Mouse (Mus musculus) Patski (cell line): Measurements from ENCODE around the gene Ap1m2. TPM values are rescaled to one million over a fixed set of nuclear protein-coding genes. Genes with fewer than 3 reads are reported as not detected.
A peak's percentile ranks its signal among the peaks of the same experiment; 100 is the strongest.
"Not testable (repeated sequence)": the region's sequence is repeated elsewhere in the genome, so short reads cannot be mapped to it uniquely, and the experiment has no call there.

Experiments used
- ATAC-seq: fragments of 100-300 bp; one replicate; pipeline ENCODE4 v1.8.0; 2021
- CTCF ChIA-PET: fragments of 350-600 bp; sonication (Branson Sonifier 250); formaldehyde crosslinking; loops from one replicate; lab custom pipeline; 2022; ENCODE audit warnings: inconsistent platforms; lab: Charles Lee
- POLR2A ChIA-PET: fragments of 350-600 bp; sonication (Branson Sonifier 250); formaldehyde crosslinking; loops from one replicate; lab custom pipeline; 2022; ENCODE audit warnings: antibody characterized with exemption, inconsistent platforms; lab: Charles Lee
- DNase-seq: peaks from one replicate; pipeline ENCODE4 v3.0.0-alpha.2; 2011; ENCODE audit warnings: low read depth, low spot score
- H3K27me3 ChIP-seq: fragments of 371-371 bp; one replicate; pipeline ENCODE4 v1.5.1; 2021
- CTCF ChIP-seq: fragments of 100-300 bp; IDR thresholded peaks from one replicate; pipeline ENCODE4 v1.5.1; 2021
- in situ Hi-C: fragments of 300-500 bp; cut with MboI; formaldehyde crosslinking; loops from 3 replicates; pipeline ENCODE4 v1.11.1; 2018; ENCODE audit warnings: low pct_unique_long_range_greater_than_20kb, mixed read lengths
- polyA plus RNA-seq: library from polyadenylated mRNA; unstranded; gene quantifications from one replicate; pipeline ENCODE4 v1.2.3, GENCODE M21; 2021

Ap1m2 gene
- polyA plus RNA-seq, 1 experiment from 2014 or later: not detected

DNA sequence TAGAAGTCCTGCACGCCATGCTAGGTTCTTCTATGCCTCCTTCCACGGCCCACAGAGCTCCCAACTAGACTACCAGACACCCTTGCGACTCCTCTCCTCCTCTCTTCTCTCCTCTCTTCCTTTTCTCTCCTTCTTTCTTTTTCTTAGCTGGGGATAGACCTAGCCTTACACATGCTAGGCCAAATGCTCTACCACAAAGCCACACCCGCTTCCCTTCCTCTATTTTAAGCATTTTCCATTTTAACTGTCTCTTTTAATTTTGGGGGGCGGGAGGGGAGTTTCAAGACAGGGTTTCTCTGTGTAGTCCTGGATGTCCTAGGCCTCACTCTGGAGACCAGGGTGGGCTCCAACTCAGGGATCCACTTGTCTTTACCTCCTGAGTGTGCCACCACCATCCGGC lies 6.7 kb upstream of the Ap1m2 start:
- ChIA-PET CTCF (interaction anchor here (3.8 kb wide), 1 partner anchor 38 kb away, joined by 19 read pairs; no protein-coding TSS in a partner anchor), POLR2A (interaction anchor here (0.7 kb wide), 1 partner anchor 96 kb away, joined by 4 read pairs; no protein-coding TSS in a partner anchor)
- ATAC-seq (no peak), DNase-seq (no peak)
- in situ Hi-C loops: loop anchor here (5.0 kb wide), 1 partner anchor 34 kb away; no protein-coding TSS in a partner anchor
- no peak for TF ChIP-seq CTCF
- no peaks in the 10 kb centered on the region for H3K27me3 ChIP-seq

DNA sequence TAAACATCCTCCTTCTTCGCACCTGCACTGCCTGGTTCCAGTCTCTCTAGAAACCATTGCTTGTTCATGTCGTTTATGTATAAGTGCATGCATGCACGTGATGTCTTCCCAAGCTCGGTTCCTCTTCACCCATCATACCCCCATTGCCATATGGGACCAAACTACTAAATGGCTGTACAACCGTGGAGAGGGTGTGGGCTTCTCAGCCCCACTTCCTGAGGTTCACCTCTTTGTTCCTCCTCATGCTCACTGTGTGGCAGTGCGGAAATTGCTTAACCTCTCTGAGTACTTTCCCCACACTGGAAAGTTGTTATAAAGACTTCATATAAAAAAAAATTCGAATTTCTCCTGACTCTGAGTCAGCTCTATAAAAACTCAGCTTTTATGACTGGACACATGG lies 4.6 kb upstream of the Ap1m2 start:
- ChIA-PET POLR2A (no interaction called here), CTCF (interaction anchor here (5.6 kb wide), 1 partner anchor 40 kb away, joined by 74 read pairs; no protein-coding TSS in a partner anchor)
- TF ChIP-seq CTCF: no peak
- H3K27me3 ChIP-seq: no peaks in the 10 kb centered on the region
- ATAC-seq (no peak), DNase-seq (no peak)
- in situ Hi-C loops: loop anchor here (5.0 kb wide), 1 partner anchor 36 kb away; no protein-coding TSS in a partner anchor

- ChIA-PET POLR2A (interaction anchor here (0.5 to 2.8 kb wide), 2 partner anchors 15 to 42 kb away, joined by 3 to 13 read pairs; no protein-coding TSS in a partner anchor), CTCF (interaction anchor here (0.9 to 5.6 kb wide), 4 partner anchors 19 to 94 kb away, joined by 3 to 74 read pairs (median 12); no protein-coding TSS in a partner anchor)
- DNase-seq (no peak), ATAC-seq (no peak)
- in situ Hi-C loops: loop anchor here (5.0 kb wide), 1 partner anchor 37 kb away; no protein-coding TSS in a partner anchor
- H3K27me3 ChIP-seq: no peaks in the 10 kb centered on the region
- no peak for TF ChIP-seq CTCF
Observed at GRCm38 (mm10) chr9:21315421-21315820, 3.3 kb upstream of the Ap1m2 start.

- POLR2A ChIA-PET: interaction anchor here (0.5 to 2.8 kb wide), 2 partner anchors 16 to 43 kb away, joined by 3 to 13 read pairs; no protein-coding TSS in a partner anchor
- CTCF ChIA-PET: interaction anchor here (0.9 to 5.6 kb wide), 6 partner anchors 19 to 95 kb away, joined by 3 to 74 read pairs (median 6); no protein-coding TSS in a partner anchor
- DNase-seq (no peak), ATAC-seq (no peak)
- in situ Hi-C loops: loop anchor here (5.0 kb wide), 2 partner anchors 38 to 93 kb away; no protein-coding TSS in a partner anchor
- no peak for TF ChIP-seq CTCF
- H3K27me3 ChIP-seq: no peaks in the 10 kb centered on the region
Observed at GRCm38 (mm10) chr9:21314367-21315140, 2.4 kb upstream of the Ap1m2 start.

- ATAC-seq: peak; percentile 76
- no peak for DNase-seq
- TF ChIP-seq CTCF: peak; percentile 95
- H3K27me3 ChIP-seq: no peaks in the 10 kb centered on the region
- POLR2A ChIA-PET: interaction anchor here (0.6 to 2.8 kb wide), 3 partner anchors 44 to 408 kb away, joined by 4 to 13 read pairs (median 6); no protein-coding TSS in a partner anchor
- CTCF ChIA-PET: interaction anchor here (0.7 to 5.6 kb wide), 11 partner anchors 10 to 196 kb away, joined by 3 to 74 read pairs (median 4); partner anchors contain the start of gene Tmed1
- in situ Hi-C loops: loop anchor here (5.0 kb wide), 1 partner anchor 94 kb away; no protein-coding TSS in a partner anchor
Observed at GRCm38 (mm10) chr9:21313394-21313793, 1.3 kb upstream of the Ap1m2 start.

- CTCF ChIA-PET: interaction anchor here (0.6 to 4.5 kb wide), 5 partner anchors 19 to 70 kb away, joined by 3 to 42 read pairs (median 3); partner anchors contain the start of gene Cdkn2d
- POLR2A ChIA-PET: no interaction called here
- DNase-seq (no peak), ATAC-seq (no peak)
- in situ Hi-C loops: loop anchor here (5.0 kb wide), 1 partner anchor 96 kb away; no protein-coding TSS in a partner anchor
- no peaks in the 10 kb centered on the region for H3K27me3 ChIP-seq
- TF ChIP-seq CTCF: no peak
Observed at GRCm38 (mm10) chr9:21311695-21312094, 442 bp downstream of the Ap1m2 start.

DNA sequence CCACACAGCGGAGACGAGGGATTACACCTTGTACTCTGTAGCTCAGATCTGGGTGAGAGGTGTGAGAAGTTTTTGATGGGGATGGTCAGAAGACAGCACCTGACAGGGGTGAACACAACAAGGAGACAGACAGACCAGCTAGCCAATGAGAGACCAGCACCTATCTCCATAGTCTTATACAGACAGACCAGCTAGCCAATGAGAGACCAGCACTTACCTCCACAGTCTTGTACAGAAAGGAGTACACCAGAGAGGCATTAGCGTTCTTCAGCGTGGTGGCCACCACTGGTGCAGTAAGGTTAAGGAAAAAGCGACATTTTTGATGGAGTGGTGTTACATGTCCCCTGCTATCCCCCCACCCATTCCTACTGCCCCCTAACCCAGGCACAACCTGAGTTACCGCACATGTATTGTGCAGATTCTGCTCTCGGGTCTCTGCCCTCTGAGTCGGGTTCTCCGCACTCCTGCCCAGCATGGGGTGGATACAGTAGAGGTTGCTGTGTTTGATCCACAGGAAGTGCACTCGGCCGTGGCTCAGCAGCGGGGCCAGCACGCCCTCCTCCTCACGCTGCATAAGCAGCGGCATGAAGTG lies 2.9 kb downstream of the Ap1m2 start:
- ChIA-PET CTCF (interaction anchor here (4.5 kb wide), 1 partner anchor 47 kb away, joined by 42 read pairs; no protein-coding TSS in a partner anchor), POLR2A (no interaction called here)
- no peak for DNase-seq
- TF ChIP-seq CTCF: no peak
- in situ Hi-C loops: no loop called here
- no peaks in the 10 kb centered on the region for H3K27me3 ChIP-seq
- ATAC-seq: no peak

- DNase-seq: no peak
- CTCF ChIA-PET: interaction anchor here (1.4 to 3.4 kb wide), 2 partner anchors 15 to 52 kb away, joined by 3 to 11 read pairs; partner anchors contain the start of gene Slc44a2
Observed at GRCm38 (mm10) chr9:21305065-21305464, 7.1 kb downstream of the Ap1m2 start.

GRCm38 (mm10) chr9:21299014-21299413 lies 13.1 kb downstream of the Ap1m2 start:
- no peak for TF ChIP-seq CTCF
- ChIA-PET POLR2A (no interaction called here), CTCF (no interaction called here)
- no peaks in the 10 kb centered on the region for H3K27me3 ChIP-seq
- DNase-seq (no peak), ATAC-seq (no peak)
- in situ Hi-C loops: no loop called here

More at GRCm38 (mm10) chr9:21305065-21305464, 7.1 kb downstream of the Ap1m2 start:
- H3K27me3 ChIP-seq: no peaks in the 10 kb centered on the region
- in situ Hi-C loops: no loop called here
- POLR2A ChIA-PET: no interaction called here
- no peak for TF ChIP-seq CTCF
- no peak for ATAC-seq

DNA sequence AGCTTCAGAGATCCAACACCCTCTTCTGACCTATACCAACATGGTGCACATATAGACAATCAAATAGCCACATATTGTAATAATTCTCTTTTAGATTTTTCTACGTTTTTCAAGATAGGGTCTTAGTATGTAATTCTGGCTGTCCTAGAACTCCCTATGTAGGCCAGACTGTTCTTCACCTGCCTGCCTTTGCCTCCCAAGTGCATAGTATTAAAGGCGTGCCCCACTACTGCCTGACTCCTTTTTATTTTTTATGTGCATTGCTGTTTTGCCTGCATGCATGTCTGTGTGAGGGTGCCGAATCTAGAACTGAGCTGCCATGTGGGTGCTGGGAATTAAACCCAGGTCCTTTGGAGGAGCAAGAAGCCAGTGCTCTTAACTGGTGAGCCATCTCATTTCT lies 19.9 kb downstream of the Ap1m2 start:
- POLR2A ChIA-PET: no interaction called here
- ATAC-seq (no peak), DNase-seq (no peak)
- CTCF ChIA-PET: interaction anchor here (1.3 kb wide), 1 partner anchor 19 kb away, joined by 3 read pairs; no protein-coding TSS in a partner anchor
- no peaks in the 10 kb centered on the region for H3K27me3 ChIP-seq
- no peak for TF ChIP-seq CTCF
- in situ Hi-C loops: no loop called here

- ChIA-PET POLR2A (interaction anchor here (1.2 kb wide), 1 partner anchor 53 kb away, joined by 4 read pairs; the partner anchor contains the start of gene Keap1), CTCF (interaction anchor here (1.3 to 1.6 kb wide), 3 partner anchors 19 to 122 kb away, joined by 3 to 6 read pairs (median 4); no protein-coding TSS in a partner anchor)
- H3K27me3 ChIP-seq, ATAC-seq, DNase-seq, in situ Hi-C loops: not testable (repeated sequence)
Observed at GRCm38 (mm10) chr9:21291868-21292267, 20.3 kb downstream of the Ap1m2 start.
